Mouse (Mus musculus) liver, embryonic 14.5 days (tissue): ENCODE measurements around the gene Tbc1d10c. TPM values are rescaled to one million over a fixed set of nuclear protein-coding genes. Genes with fewer than 3 reads are reported as not detected.
A peak's percentile ranks its signal among the peaks of the same experiment; 100 is the strongest.

Source experiments
- ATAC-seq: fragments of 200-750 bp; cut with Nextera tagmentation; 2 replicates; pipeline ENCODE4 v1.8.0; 2017; ENCODE audit warnings: moderate number of reproducible peaks, mild to moderate bottlenecking, moderate library complexity; ENCODE audit not compliant: insufficient read depth
- DNase-seq, 3 experiments: peaks; one replicate each; pipeline ENCODE4 v3.0.0-alpha.2; 2012 to 2013; ENCODE audit warnings: low read depth in 3 of 3, low spot score in 3 of 3
- H3K27ac ChIP-seq: fragments of 300-500 bp; sonication (generic); 2 replicates; pipeline ENCODE4 v1.5.1; 2014; ENCODE audit warnings: moderate library complexity, mild to moderate bottlenecking, control low read depth, inconsistent platforms
- H3K27me3 ChIP-seq: fragments of 300-500 bp; sonication (generic); 2 replicates; pipeline ENCODE4 v1.6.1; 2014; ENCODE audit warnings: mild to moderate bottlenecking, low read length, moderate library complexity; ENCODE audit not compliant: control insufficient read depth, insufficient read depth
- H3K36me3 ChIP-seq: fragments of 300-500 bp; sonication (generic); replicated peaks from 2 replicates; pipeline ENCODE4 v1.6.1; 2014; ENCODE audit warnings: low read depth; ENCODE audit not compliant: control insufficient read depth, insufficient read depth
- H3K4me1 ChIP-seq, 2 experiments: fragments of 200-500 bp in 1 of 2; fragments of 300-500 bp in 1 of 2; sonication (generic) in 1 of 2; replicated peaks; 2 replicates each; pipeline ENCODE4 v1.6.1; 2012 to 2014; ENCODE audit warnings: antibody characterized with exemption in 1 of 2, inconsistent platforms in 1 of 2, low read length in 1 of 2; ENCODE audit not compliant: control insufficient read depth in 2 of 2, insufficient read depth in 2 of 2
- H3K4me2 ChIP-seq: fragments of 300-500 bp; sonication (generic); 2 replicates; pipeline ENCODE4 v1.6.1; 2014; ENCODE audit warnings: low read depth, mild to moderate bottlenecking, control low read depth, moderate library complexity
- H3K4me3 ChIP-seq, 2 experiments: fragments of 200-500 bp in 1 of 2; fragments of 300-500 bp in 1 of 2; sonication (generic) in 1 of 2; 2 replicates each; pipeline ENCODE4 v1.5.1; 2012 to 2014; ENCODE audit warnings: low read depth in 2 of 2, low read length in 2 of 2, mild to moderate bottlenecking in 2 of 2, control low read depth in 1 of 2, inconsistent platforms in 1 of 2, moderate library complexity in 1 of 2; ENCODE audit not compliant: insufficient read depth in 1 of 2
- H3K9ac ChIP-seq: fragments of 300-500 bp; sonication (generic); replicated peaks from 2 replicates; pipeline ENCODE4 v1.6.1; 2014; ENCODE audit warnings: mild to moderate bottlenecking, control low read depth, moderate library complexity
- H3K9me3 ChIP-seq: fragments of 300-500 bp; sonication (generic); 2 replicates; pipeline ENCODE4 v1.6.1; 2016; ENCODE audit warnings: low read length, mixed read lengths; ENCODE audit not compliant: control insufficient read depth
- CTCF ChIP-seq: IDR thresholded peaks from 2 replicates; pipeline ENCODE4 v1.5.1; 2016; ENCODE audit warnings: antibody characterized with exemption, low read depth, control low read depth
- EP300 ChIP-seq: IDR thresholded peaks from 2 replicates; pipeline ENCODE4 v1.6.1; 2016; ENCODE audit warnings: antibody characterized with exemption, low read depth
- WGBS: fragments of 180-500 bp; shearing (Covaris S2); extraction: QIAGEN DNeasy Blood & Tissue Kit; methylation state at CpG from one replicate; pipeline ENCODE4 v1.1.7; 2014; ENCODE audit not compliant: insufficient replicate concordance; 5-methylcytosine and 5-hydroxymethylcytosine counted together
- polyA plus RNA-seq, 2 experiments: library from polyadenylated mRNA; depleted of rRNA in 1 of 2; stranded (reverse) in 1 of 2; unstranded in 1 of 2; fragments of >200 nt; fragmentation: Nextera tagmentation in 1 of 2; extraction: Ambion mirVana in 1 of 2; gene quantifications; 2 replicates each; pipeline versions ENCODE4 v1.2.1 to v1.2.3; 2012 to 2014

The Tbc1d10c gene
- polyA plus RNA-seq, 2 experiments, result 2.5 to 2.6 TPM

- DNase-seq, result peak; percentile 89 to 94 (median 90)
- no peak for TF ChIP-seq EP300
- H3K9ac ChIP-seq, result peak within 1 kb of the TSS; percentile 93
- WGBS, result 6% methylated on average over 42 of the region's 42 CpGs
- peak within 1 kb of the TSS; percentile 87 to 90 for H3K4me3 ChIP-seq
- H3K9me3 ChIP-seq, result no peaks in the 10 kb centered on the region
- peaks cover 12 to 14% of the 10 kb centered on the region in 2 experiments for H3K4me1 ChIP-seq
- H3K36me3 ChIP-seq, result peaks cover 8% of the 10 kb centered on the region
- H3K27ac ChIP-seq, result peak within 1 kb of the TSS; percentile 59
- peak within 1 kb of the TSS; percentile 98 for H3K4me2 ChIP-seq
- peak; percentile 82 for ATAC-seq
- H3K27me3 ChIP-seq, result no peaks in the 10 kb centered on the region
Measured at GRCm38 (mm10) chr19:4162646-4163542, 28.2 kb downstream of the Tbc1d10c start, which contains the start of gene Rps6kb2. Gene Rps6kb2, minus strand, starts transcription at chr19:4163354.

GRCm38 (mm10) chr19:4159049-4159448 lies 32.0 kb downstream of the Tbc1d10c start:
- no peak for ATAC-seq
- H3K4me3 ChIP-seq, result no peak overlapping the region
- no peaks in the 10 kb centered on the region for H3K27me3 ChIP-seq
- no peak overlapping the region for H3K4me2 ChIP-seq
- H3K9me3 ChIP-seq, result no peaks in the 10 kb centered on the region
- 87% methylated on average over 8 of the region's 8 CpGs for WGBS
- no peak for TF ChIP-seq EP300
- no peak for TF ChIP-seq CTCF
- H3K4me1 ChIP-seq, result peaks cover 9 to 11% of the 10 kb centered on the region in 2 experiments
- DNase-seq, result no peak
- H3K27ac ChIP-seq, result no peak overlapping the region
- H3K36me3 ChIP-seq, result peaks cover 10% of the 10 kb centered on the region
- no peak overlapping the region for H3K9ac ChIP-seq

GRCm38 (mm10) chr19:4156771-4157170 lies 34.3 kb downstream of the Tbc1d10c start:
- H3K9ac ChIP-seq, result no peak overlapping the region
- 83% methylated on average over 12 of the region's 12 CpGs for WGBS
- no peaks in the 10 kb centered on the region for H3K27me3 ChIP-seq
- TF ChIP-seq EP300, result no peak
- TF ChIP-seq CTCF, result no peak
- H3K4me2 ChIP-seq, result no peak overlapping the region
- no peaks in the 10 kb centered on the region for H3K9me3 ChIP-seq
- DNase-seq, result no peak
- peaks cover 10% of the 10 kb centered on the region for H3K36me3 ChIP-seq
- peaks cover 0 to under 1% of the 10 kb centered on the region in 2 experiments; a peak in 3 of 4 replicates for H3K4me1 ChIP-seq
- no peak for ATAC-seq
- H3K4me3 ChIP-seq, result no peak overlapping the region
- H3K27ac ChIP-seq, result no peak overlapping the region

- no peak overlapping the region for H3K4me2 ChIP-seq
- 75% methylated on average over 20 of the region's 20 CpGs for WGBS
- H3K9ac ChIP-seq, result no peak overlapping the region
- no peak overlapping the region for H3K27ac ChIP-seq
- H3K4me1 ChIP-seq, result no peaks in the 10 kb centered on the region; a peak in 2 of 4 replicates
- no peak for DNase-seq
- TF ChIP-seq CTCF (no peak), EP300 (no peak)
- no peak for ATAC-seq
- H3K27me3 ChIP-seq, result no peaks in the 10 kb centered on the region
- peaks cover 10% of the 10 kb centered on the region for H3K36me3 ChIP-seq
- no peak overlapping the region for H3K4me3 ChIP-seq
- H3K9me3 ChIP-seq, result no peaks in the 10 kb centered on the region
Measured at GRCm38 (mm10) chr19:4156073-4156579, 35.0 kb downstream of the Tbc1d10c start.
